Mouse (Mus musculus) frontal cortex, adult 2 months (tissue): ENCODE results near the gene Rab6b. TPM values are rescaled to one million over a fixed set of nuclear protein-coding genes. Genes with fewer than 3 reads are reported as not detected.
"Not testable (repeated sequence)": the region's sequence is repeated elsewhere in the genome, so short reads cannot be mapped to it uniquely, and the experiment has no call there.

ENCODE experiments used
- DNase-seq, 2 experiments: peaks; one replicate each; pipeline ENCODE4 v3.0.0; 2022; ENCODE audit warnings: low spot score in 1 of 2; ENCODE audit errors: extremely low spot score in 1 of 2
- polyA plus RNA-seq: library from polyadenylated mRNA; depleted of rRNA; stranded (reverse); fragments of >200 nt; gene quantifications from 2 replicates; pipeline ENCODE4 v1.2.3, GENCODE M21; 2012

Gene Rab6b
- polyA plus RNA-seq, 1 experiment: 269 TPM

- DNase-seq: no peak
Observed at GRCm38 (mm10) chr9:103140384-103140783, 28.8 kb downstream of the Rab6b start.

- DNase-seq: no peak
Observed at GRCm38 (mm10) chr9:103141266-103141665, 29.7 kb downstream of the Rab6b start.

DNA sequence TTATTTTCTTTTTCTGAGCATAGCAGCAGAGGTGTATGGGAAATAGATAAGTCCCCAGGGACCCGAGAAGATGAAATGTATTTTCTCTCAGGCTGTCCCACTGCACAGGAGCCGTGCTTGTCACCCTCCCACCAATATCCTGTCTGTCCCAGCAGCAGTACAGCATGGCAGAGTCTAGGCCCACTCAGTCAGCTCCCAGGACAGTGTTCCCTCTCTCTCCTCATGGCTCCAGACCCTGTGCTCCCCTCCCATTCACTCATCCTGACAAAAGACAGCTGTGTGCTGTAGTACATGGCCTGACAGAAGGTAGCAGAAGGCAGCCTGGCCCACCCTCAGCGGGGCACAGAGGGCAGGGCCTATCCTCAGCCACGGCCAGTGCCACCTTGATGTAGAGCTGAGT, 32.3 kb downstream of the Rab6b start:
- no peak for DNase-seq

DNA sequence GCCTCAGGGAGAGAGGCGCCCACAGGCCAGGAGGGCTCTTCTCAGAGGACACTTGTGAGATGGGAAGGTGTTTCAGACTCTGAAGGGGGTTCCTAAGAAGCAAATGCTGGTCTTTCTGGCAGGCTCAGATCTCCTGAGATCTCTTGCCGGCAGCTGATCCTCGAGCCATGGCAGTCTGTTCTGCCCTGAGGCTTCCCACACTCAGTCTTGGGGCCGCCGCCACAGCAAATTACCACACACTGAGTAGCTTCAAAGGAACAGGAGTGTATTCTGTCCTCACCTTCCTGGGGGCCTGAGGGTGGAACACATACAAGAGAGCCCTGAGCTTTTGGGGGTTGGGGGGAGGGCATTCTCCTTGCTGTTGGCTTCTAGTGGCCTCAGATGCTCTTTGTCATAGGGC, 33.8 kb downstream of the Rab6b start:
- DNase-seq: no peak

- no peak for DNase-seq
Observed at GRCm38 (mm10) chr9:103146257-103146656, 34.7 kb downstream of the Rab6b start.

- DNase-seq: peak; percentile 33 to 59
Observed at GRCm38 (mm10) chr9:103146703-103147102, 35.1 kb downstream of the Rab6b start.

DNA sequence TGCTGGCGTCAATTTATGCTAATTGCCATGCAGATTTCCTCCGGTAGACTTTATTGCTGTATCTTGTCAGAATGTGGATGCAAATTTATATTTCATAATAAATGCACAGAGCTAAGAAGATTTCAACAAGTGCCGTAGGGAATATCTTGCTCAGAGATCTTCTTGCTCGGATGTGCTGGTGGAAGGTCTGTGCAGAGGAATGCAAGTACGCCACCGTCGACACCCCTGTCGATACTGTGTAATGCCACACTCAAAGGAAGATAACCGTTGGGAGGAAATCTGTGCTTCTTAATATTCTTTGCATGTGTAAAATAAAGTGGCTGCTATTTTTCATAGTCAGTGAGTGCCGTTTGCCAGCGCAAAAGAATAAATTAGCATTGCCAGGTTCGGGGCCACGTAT, 35.5 kb downstream of the Rab6b start:
- no peak for DNase-seq

GRCm38 (mm10) chr9:103149074-103149799, 37.6 kb downstream of the Rab6b start:
- no peak for DNase-seq

GRCm38 (mm10) chr9:103153286-103153685, 41.7 kb downstream of the Rab6b start:
- no peak for DNase-seq

DNA sequence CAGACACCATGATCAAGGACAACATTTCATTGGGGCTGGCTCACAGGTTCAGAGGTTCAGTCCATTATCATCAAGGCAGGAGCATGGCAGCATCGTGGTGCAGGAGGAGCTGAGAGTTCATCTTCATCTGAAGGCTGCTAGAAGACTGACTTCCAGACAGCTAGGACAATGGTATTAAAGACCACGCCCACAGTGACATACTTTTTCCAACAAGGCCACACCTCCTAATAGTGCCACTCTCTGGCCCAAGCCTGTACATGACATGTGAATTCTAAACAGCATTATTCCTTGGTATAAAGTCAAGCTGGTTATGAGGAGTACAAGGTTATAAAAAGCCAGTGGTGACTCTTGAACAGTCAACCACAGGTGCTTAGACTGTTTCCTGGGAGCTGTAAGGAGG, 43.0 kb downstream of the Rab6b start:
- no peak for DNase-seq

GRCm38 (mm10) chr9:103155158-103155557, 43.6 kb downstream of the Rab6b start:
- DNase-seq: not testable (repeated sequence)

DNA sequence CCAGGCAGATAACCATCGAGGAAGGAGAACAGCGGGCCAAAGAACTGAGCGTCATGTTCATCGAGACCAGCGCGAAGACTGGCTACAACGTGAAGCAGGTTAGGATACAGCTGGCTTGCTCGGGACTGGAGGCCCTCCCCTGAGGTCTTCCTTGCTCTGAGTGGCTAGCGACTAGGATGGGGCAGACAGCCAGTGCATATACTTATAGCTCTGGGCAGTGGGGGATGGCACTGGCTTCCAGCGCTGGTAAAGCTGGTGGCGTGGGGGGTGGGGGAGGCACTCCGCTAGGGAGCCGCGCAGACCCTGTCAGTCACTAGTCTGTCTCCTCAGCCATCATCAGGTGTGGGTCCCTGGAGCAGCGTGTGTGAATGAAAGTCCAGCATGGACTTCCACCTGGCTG, 52.2 kb downstream of the Rab6b start:
- DNase-seq: no peak

DNA sequence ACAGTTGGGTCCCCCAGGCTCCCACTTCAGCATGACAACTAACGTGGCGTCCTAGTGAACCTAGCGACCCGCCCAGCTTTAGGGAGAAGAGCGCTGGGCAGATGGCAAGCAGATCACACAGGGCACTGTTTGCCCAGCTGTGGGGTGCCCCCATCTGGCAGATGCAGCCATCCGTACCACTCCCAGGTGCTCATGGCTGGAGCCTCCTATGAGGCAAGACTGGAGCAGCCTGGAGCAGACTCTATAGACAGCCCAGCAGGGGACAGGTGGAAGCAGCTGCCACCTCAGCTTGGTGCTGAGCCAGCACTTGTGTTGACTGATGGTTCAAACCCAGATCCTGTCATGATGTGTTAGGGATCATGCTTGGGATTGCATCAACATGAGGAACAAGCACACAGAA, 56.5 kb downstream of the Rab6b start:
- no peak for DNase-seq

DNA sequence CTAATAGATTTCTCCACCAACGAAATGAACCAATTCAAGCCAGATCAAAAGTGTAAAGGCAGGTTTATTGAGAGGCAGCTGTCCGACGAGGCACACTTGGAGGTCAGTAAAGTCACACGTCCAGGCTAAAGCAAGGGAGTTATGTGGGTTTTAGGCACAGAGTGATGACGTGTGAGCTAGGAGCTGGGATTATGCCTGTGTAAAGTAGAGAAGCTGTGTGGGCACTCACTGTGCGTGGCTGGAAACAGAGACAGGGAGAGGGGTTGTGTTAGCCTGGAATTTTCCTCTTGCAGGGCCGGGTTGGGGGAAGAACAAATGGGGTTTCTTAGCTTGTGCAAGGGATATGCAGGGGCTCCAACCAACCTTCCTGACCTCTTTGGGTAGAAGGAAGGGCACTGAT, 57.2 kb downstream of the Rab6b start:
- DNase-seq: peak in 1 of 2 experiments; percentile 54

- DNase-seq: peak in 1 of 2 experiments; percentile 39
Observed at GRCm38 (mm10) chr9:103174771-103175519, 63.4 kb downstream of the Rab6b start.

DNA sequence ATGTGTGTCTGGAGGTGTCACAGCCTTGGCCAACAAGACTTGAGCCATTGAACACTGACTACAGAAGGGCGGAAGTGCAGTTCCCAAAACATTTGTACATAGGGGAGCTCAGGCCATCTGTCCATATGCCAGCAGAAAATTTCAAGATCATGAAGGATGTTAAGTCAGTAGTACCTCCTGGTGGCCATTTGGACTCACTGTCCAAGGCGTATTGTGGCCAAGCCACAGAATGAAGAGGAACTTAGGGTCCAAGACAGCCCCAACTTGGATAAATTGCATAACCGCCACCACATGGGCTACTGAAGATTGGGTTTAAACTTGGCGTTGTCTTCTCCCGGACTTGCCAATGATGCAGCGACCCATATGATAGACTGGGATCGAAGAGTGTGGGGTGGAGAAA, 64.1 kb downstream of the Rab6b start:
- no peak for DNase-seq

GRCm38 (mm10) chr9:103180303-103180702, 68.7 kb downstream of the Rab6b start:
- DNase-seq: peak in 1 of 2 experiments; percentile 25

GRCm38 (mm10) chr9:103180807-103181565, 69.4 kb downstream of the Rab6b start:
- peak in 1 of 2 experiments; percentile 56 for DNase-seq

DNA sequence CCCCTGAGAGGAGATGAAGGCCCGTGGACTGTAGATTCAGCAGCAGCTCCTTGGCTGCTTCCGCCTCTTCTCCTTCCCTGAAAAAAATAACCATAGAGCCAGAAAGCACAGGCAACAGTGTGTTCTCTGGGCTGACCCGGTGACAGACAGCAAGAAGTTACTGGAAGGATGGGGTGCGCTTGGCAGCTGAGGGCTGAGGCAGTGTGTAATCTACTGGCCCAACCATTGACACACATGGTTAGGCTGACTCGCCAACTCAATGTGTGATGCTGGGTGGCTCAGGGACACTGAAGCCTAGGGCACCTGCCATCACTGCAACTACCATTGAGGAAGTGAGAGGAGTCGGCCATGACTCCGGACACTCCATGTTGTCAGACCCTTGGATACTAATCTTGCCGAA, 70.3 kb downstream of the Rab6b start:
- DNase-seq: no peak

GRCm38 (mm10) chr9:103184855-103185254, 73.3 kb downstream of the Rab6b start:
- DNase-seq: no peak

- peak in 1 of 2 experiments; percentile 46 for DNase-seq
Observed at GRCm38 (mm10) chr9:103185946-103186345, 74.4 kb downstream of the Rab6b start.
